Mouse (Mus musculus): Measurements from ENCODE around the gene Grm7. TPM values are rescaled to one million over a fixed set of nuclear protein-coding genes. Genes with fewer than 3 reads are reported as not detected.

The Grm7 gene
- polyA plus RNA-seq, 1 experiment: 0.13 TPM

- Histone ChIP-seq H3K36me3 (ENCODE audit: control insufficient read depth, insufficient read depth, low read length) (no peaks in the 10 kb centered on the region), H3K27me3 (ENCODE audit: control insufficient read depth, insufficient read depth, low read length) (no peaks in the 10 kb centered on the region), H3K4me3 (ENCODE audit: control insufficient read depth, insufficient read depth, low read length) (no peak overlapping the region), H3K27ac (ENCODE audit: control insufficient read depth, insufficient read depth, low read length) (no peak overlapping the region), H3K4me1 (replicated peaks; ENCODE audit: control insufficient read depth, insufficient read depth, low read length) (no peaks in the 10 kb centered on the region)
- 66% methylated on average over 5 of the region's 5 CpGs for WGBS
- no peak for DNase-seq
- no peak for TF ChIP-seq CTCF (IDR thresholded peaks at IDR 0.05; ENCODE audit: borderline replicate concordance, control insufficient read depth, extremely low read depth, insufficient read depth, low read length, poor library complexity)
- TF ChIP-seq POLR2A (IDR thresholded peaks at IDR 0.05; ENCODE audit: control insufficient read depth, extremely low read depth, insufficient read depth, low read length, poor library complexity): no peak
These were observed 23.1 kb downstream of the Grm7 start for GRCm38 (mm10) chr6:110668447-110668846.

- TF ChIP-seq POLR2A (IDR thresholded peaks at IDR 0.05; ENCODE audit: control insufficient read depth, extremely low read depth, insufficient read depth, low read length, poor library complexity) (no peak), CTCF (IDR thresholded peaks at IDR 0.05; ENCODE audit: borderline replicate concordance, control insufficient read depth, extremely low read depth, insufficient read depth, low read length, poor library complexity) (no peak)
- WGBS: 76% methylated on average over 1 of the region's 1 CpGs
- H3K4me1 ChIP-seq (replicated peaks; ENCODE audit: control insufficient read depth, insufficient read depth, low read length): no peaks in the 10 kb centered on the region
- no peaks in the 10 kb centered on the region for H3K36me3 ChIP-seq (ENCODE audit: control insufficient read depth, insufficient read depth, low read length)
- H3K27me3 ChIP-seq (ENCODE audit: control insufficient read depth, insufficient read depth, low read length): no peaks in the 10 kb centered on the region
- no peak for DNase-seq
- no peak overlapping the region for H3K4me3 ChIP-seq (ENCODE audit: control insufficient read depth, insufficient read depth, low read length)
- H3K27ac ChIP-seq (ENCODE audit: control insufficient read depth, insufficient read depth, low read length): no peak overlapping the region
These were observed 45.6 kb downstream of the Grm7 start for GRCm38 (mm10) chr6:110690954-110691353.

GRCm38 (mm10) chr6:110709763-110710162 is 64.4 kb downstream of the Grm7 start:
- no peak for TF ChIP-seq CTCF (IDR thresholded peaks at IDR 0.05; ENCODE audit: borderline replicate concordance, control insufficient read depth, extremely low read depth, insufficient read depth, low read length, poor library complexity)
- no peak for TF ChIP-seq POLR2A (IDR thresholded peaks at IDR 0.05; ENCODE audit: control insufficient read depth, extremely low read depth, insufficient read depth, low read length, poor library complexity)
- Histone ChIP-seq H3K4me1 (replicated peaks; ENCODE audit: control insufficient read depth, insufficient read depth, low read length) (no peaks in the 10 kb centered on the region), H3K27me3 (ENCODE audit: control insufficient read depth, insufficient read depth, low read length) (no peaks in the 10 kb centered on the region), H3K4me3 (ENCODE audit: control insufficient read depth, insufficient read depth, low read length) (no peak overlapping the region), H3K27ac (ENCODE audit: control insufficient read depth, insufficient read depth, low read length) (no peak overlapping the region), H3K36me3 (ENCODE audit: control insufficient read depth, insufficient read depth, low read length) (no peaks in the 10 kb centered on the region)
- DNase-seq: no peak
- WGBS: 81% methylated on average over 5 of the region's 5 CpGs

GRCm38 (mm10) chr6:110714943-110715342 is 69.6 kb downstream of the Grm7 start:
- H3K4me1 ChIP-seq (replicated peaks; ENCODE audit: control insufficient read depth, insufficient read depth, low read length): no peaks in the 10 kb centered on the region
- no peaks in the 10 kb centered on the region for H3K27me3 ChIP-seq (ENCODE audit: control insufficient read depth, insufficient read depth, low read length)
- DNase-seq: no peak
- H3K36me3 ChIP-seq (ENCODE audit: control insufficient read depth, insufficient read depth, low read length): no peaks in the 10 kb centered on the region
- H3K27ac ChIP-seq (ENCODE audit: control insufficient read depth, insufficient read depth, low read length): no peak overlapping the region
- WGBS: 92% methylated on average over 3 of the region's 3 CpGs
- TF ChIP-seq POLR2A (IDR thresholded peaks at IDR 0.05; ENCODE audit: control insufficient read depth, extremely low read depth, insufficient read depth, low read length, poor library complexity) (no peak), CTCF (IDR thresholded peaks at IDR 0.05; ENCODE audit: borderline replicate concordance, control insufficient read depth, extremely low read depth, insufficient read depth, low read length, poor library complexity) (no peak)
- no peak overlapping the region for H3K4me3 ChIP-seq (ENCODE audit: control insufficient read depth, insufficient read depth, low read length)

- H3K27ac ChIP-seq (ENCODE audit: control insufficient read depth, insufficient read depth, low read length): no peak overlapping the region
- DNase-seq: no peak
- H3K4me3 ChIP-seq (ENCODE audit: control insufficient read depth, insufficient read depth, low read length): no peak overlapping the region
- 96% methylated on average over 4 of the region's 4 CpGs for WGBS
- TF ChIP-seq POLR2A (IDR thresholded peaks at IDR 0.05; ENCODE audit: control insufficient read depth, extremely low read depth, insufficient read depth, low read length, poor library complexity): no peak
- no peak for TF ChIP-seq CTCF (IDR thresholded peaks at IDR 0.05; ENCODE audit: borderline replicate concordance, control insufficient read depth, extremely low read depth, insufficient read depth, low read length, poor library complexity)
- no peaks in the 10 kb centered on the region for H3K36me3 ChIP-seq (ENCODE audit: control insufficient read depth, insufficient read depth, low read length)
- H3K4me1 ChIP-seq (replicated peaks; ENCODE audit: control insufficient read depth, insufficient read depth, low read length): no peaks in the 10 kb centered on the region
- no peaks in the 10 kb centered on the region for H3K27me3 ChIP-seq (ENCODE audit: control insufficient read depth, insufficient read depth, low read length)
These were observed 78.0 kb downstream of the Grm7 start for GRCm38 (mm10) chr6:110723371-110723770.

GRCm38 (mm10) chr6:110733914-110734313 is 88.5 kb downstream of the Grm7 start:
- 94% methylated on average over 2 of the region's 2 CpGs for WGBS
- Histone ChIP-seq H3K27ac (ENCODE audit: control insufficient read depth, insufficient read depth, low read length) (no peak overlapping the region), H3K27me3 (ENCODE audit: control insufficient read depth, insufficient read depth, low read length) (no peaks in the 10 kb centered on the region)

More at GRCm38 (mm10) chr6:110733914-110734313, 88.5 kb downstream of the Grm7 start:
- DNase-seq: no peak
- H3K4me3 ChIP-seq (ENCODE audit: control insufficient read depth, insufficient read depth, low read length): no peak overlapping the region
- no peak for TF ChIP-seq CTCF (IDR thresholded peaks at IDR 0.05; ENCODE audit: borderline replicate concordance, control insufficient read depth, extremely low read depth, insufficient read depth, low read length, poor library complexity)
- no peak for TF ChIP-seq POLR2A (IDR thresholded peaks at IDR 0.05; ENCODE audit: control insufficient read depth, extremely low read depth, insufficient read depth, low read length, poor library complexity)
- no peaks in the 10 kb centered on the region for H3K4me1 ChIP-seq (replicated peaks; ENCODE audit: control insufficient read depth, insufficient read depth, low read length)
- no peaks in the 10 kb centered on the region for H3K36me3 ChIP-seq (ENCODE audit: control insufficient read depth, insufficient read depth, low read length)
